Mouse (Mus musculus): ENCODE results near the gene Phlda2.
A peak's percentile ranks its signal among the peaks of the same experiment; 100 is the strongest.

Gene Phlda2

GRCm38 (mm10) chr7:143463865-143464415 is 39.0 kb downstream of the Phlda2 start:
- DNase-seq (ENCODE audit: low read depth, low spot score) = peak; percentile 61

GRCm38 (mm10) chr7:143462516-143462915 is 40.4 kb downstream of the Phlda2 start:
- DNase-seq (ENCODE audit: low read depth, low spot score) = no peak

DNA sequence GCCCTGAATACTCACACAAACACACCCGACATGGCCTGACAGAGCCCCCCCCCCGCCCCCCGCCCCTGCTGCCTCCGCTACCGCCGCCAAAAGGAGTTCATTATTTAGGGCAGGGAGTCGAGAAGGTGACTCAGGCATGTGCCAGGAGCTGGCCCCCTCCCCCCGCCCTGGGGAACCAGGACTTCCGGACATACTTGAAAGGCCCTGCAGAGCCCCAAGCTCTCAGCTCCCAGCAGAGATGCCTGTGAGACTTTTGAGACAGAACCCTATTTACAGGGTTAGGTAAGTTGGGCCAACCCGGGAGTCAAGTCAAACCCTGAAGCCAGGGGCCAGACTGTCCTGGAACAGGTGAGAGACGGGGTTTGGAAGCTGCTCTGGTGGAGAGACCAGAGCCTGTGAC is 41.0 kb downstream of the Phlda2 start:
- DNase-seq (ENCODE audit: low read depth, low spot score) = no peak

GRCm38 (mm10) chr7:143461294-143461870 is 41.6 kb downstream of the Phlda2 start:
- DNase-seq (ENCODE audit: low read depth, low spot score) = no peak

DNA sequence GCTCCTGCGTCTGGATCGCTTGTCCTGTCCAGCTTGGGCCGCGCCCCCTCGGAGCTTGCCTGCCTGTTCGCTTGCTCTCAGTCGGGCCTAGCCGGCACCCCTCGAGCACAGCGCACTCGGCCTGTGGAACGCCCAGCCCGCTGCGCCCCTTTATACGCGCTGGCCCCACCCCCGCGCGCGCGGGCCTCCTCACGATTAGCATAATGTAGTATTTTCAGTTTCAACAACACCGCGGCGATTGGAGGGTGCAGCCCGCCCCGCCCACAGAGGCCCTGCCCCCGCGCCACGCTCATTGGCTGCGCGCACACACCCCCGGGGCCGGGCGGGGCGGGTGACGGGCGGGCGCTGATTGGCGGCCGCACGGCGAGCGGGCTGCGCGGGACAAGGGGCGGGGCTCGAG is 42.1 kb downstream of the Phlda2 start, which contains the start of gene Cdkn1c:
TSS of gene Cdkn1c (minus strand) at position 177 of the 400 bp plus-strand sequence.
- DNase-seq (ENCODE audit: low read depth, low spot score) = no peak

GRCm38 (mm10) chr7:143460217-143460834 is 42.6 kb downstream of the Phlda2 start:
- DNase-seq (ENCODE audit: low read depth, low spot score) = no peak

DNA sequence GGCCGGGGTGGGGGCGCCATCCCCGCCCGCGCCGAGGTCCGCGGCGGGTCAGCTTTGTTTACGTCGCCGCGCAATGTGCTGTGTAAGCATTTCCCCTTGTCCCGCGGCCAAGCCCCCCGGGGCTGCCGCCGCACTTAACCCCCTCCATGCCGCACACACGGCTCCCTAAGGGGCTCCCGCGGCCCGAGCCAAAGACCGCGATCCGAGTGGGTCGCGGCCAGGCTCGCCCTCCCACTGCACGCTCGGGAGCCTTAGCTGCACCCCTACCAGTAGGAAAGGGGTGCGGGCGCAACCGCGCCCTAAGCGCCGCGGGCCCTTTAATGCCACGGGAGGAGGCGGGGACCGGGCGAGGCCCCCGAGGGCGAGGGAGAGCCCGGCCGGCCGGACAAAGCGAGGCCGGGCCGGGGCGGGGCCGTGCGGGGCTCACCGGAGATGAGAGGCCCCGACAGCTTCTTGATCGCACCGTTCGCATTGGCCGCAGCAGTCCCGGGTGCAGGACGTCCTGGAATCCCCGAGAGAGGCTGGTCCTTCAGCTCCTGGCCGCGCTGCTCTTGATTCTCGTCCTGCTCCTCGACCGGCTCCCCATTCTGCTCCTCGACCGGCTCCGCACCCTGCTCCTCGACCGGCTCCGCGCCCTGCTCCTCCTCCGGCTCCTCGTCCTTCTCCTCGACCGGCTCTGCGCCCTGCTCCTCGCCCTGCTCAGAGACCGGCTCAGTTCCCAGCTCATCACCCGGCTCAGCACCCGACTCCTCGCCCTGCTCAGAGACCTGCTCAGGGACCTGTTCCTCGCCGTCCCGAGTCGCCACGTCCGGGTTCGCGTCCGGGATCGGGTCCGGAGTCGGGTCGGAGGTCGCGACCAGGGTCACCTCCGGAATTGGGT is 43.4 kb downstream of the Phlda2 start:
- DNase-seq (ENCODE audit: low read depth, low spot score) = no peak

DNA sequence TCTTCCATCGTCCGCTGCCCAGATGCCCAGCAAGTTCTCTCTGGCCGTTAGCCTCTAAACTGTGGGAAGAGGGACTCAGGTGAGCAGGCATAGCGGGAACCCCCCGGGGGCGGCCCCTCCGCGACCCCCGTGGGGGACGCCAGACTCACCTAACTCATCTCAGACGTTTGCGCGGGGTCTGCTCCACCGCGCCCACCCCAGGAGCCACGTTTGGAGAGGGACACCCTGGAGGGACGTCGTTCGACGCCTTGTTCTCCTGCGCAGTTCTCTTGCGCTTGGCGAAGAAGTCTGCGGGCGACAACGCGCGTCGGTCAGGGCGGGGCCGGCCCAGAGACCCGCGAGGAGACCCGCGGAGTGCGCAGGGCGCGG is 44.0 kb downstream of the Phlda2 start:
- DNase-seq (ENCODE audit: low read depth, low spot score) = no peak

All from 3T3-L1 (cell line).